Mouse (Mus musculus): Measurements from ENCODE around the gene Crnn.

The Crnn gene

DNA sequence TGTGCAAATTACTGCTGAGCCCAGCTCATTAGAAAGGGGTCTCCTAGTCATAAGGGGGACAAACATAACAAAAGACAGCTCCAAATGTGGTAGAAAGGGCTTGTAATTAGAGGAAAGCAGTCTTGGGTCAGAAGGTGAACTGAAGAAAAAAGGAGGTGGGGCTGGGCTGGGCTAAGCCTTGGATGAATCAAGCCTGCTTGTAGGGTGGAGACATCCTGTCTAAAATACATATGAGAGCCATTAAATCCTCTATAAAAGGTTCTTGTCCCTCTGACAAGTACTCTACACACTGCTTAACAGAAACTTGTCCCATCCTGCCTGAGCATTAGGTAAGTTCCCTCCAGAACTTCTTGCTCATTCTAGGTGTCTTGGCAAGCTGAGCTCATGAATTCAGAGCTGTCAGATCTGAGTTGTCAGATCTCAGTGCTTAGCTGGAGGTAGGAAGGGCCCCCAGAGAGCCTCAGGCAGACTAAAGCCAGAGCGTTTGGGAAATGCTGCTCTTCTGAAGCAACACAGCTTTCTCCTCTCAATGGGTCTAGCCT is at the start of gene Crnn:
Gene Crnn, plus strand, starts transcription at position 278 of the 542 bp plus-strand sequence.
- DNase-seq, result no peak

GRCm38 (mm10) chr3:93096447-93096846 is 48.1 kb upstream of the Crnn start:
- no peak for DNase-seq

- no peak for DNase-seq
Observed at GRCm38 (mm10) chr3:93111668-93112067, 32.9 kb upstream of the Crnn start.

- no peak for DNase-seq
Observed at GRCm38 (mm10) chr3:93114481-93114880, 30.1 kb upstream of the Crnn start.

DNA sequence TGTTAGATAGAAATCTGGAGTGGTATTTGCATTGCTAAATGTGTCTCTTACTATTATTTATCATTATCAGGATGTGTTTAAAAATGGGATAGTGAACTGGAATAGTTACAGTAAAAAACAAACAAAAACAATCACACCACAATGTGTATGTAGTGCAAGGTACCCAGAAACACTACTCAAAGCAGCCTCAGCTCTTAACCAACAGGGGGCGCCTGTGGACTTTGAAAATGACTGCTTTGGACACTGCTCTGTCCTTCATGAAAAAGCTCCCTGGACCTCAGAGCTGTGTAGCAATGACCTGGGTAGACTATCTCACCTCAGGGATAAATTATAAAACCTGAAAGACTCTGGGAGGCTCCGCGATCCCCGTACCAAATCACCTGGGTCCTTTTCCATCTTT is 25.5 kb upstream of the Crnn start:
- no peak for DNase-seq

GRCm38 (mm10) chr3:93128052-93128451 is 16.5 kb upstream of the Crnn start:
- DNase-seq, result no peak

DNA sequence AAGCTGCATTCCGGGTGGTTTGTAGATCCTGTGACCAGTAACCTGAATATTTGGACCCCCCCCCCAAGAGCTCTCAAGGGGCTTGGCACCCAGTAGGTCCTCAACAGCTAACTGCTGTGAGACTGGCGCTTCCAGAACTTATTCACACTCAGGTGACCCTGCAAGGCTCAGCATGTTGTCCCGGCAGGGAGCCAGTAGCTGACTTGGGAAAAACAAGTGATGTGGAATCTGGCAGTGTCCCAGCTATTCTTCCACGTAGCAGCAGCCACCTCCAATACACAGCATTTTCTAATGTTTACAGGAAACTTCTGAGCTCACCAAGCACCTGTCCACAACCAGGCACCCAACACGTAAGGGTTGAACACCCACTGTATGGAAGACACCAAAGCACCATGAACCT is 15.5 kb upstream of the Crnn start:
- no peak for DNase-seq

- DNase-seq, result peak in 1 of 2 experiments; percentile 5
Observed at GRCm38 (mm10) chr3:93130460-93130859, 14.1 kb upstream of the Crnn start.

DNA sequence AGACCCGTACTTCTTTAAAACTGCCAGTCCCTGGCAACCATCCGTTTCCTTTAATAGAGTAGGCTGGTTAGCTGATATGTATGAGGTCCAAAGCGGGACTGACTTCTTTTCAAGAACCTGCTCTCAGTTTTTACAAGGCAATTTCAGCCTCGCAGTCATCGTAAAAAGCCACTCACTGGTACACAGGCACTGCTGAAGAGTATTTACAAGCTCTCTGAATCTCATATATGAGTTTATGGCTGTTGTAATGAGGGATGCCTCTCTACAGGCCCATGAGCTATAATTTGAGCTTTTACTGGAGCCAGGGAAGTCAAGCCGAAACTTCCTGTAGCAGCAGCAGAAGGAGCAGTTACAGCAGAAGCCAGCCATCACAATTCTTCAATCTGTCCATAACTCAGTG is 17.9 kb downstream of the Crnn start:
- no peak for DNase-seq

- DNase-seq, result no peak
Observed at GRCm38 (mm10) chr3:93162996-93163592, 18.5 kb downstream of the Crnn start.

- DNase-seq, result no peak
Observed at GRCm38 (mm10) chr3:93180856-93181255, 36.3 kb downstream of the Crnn start.

DNA sequence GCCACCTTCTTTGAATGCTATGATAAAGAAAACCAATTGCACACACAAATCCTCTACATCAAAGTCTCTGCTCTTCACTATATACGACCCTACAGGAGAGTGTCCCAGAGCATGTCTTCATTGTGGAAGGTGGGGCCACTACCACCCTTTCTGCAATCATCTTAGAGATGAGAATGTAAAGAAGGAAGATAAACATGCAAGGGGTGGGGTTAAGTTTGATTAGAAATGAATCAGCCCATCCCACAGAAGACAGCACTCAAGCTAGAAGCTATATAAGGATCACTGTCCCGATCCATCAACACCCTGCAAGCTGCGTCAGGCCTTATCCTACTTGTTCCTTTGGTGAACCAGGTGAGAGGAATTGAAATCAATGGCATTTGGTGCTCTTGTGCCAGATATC is 52.4 kb downstream of the Crnn start, which contains the start of gene Flg2:
Gene Flg2, plus strand, starts transcription at position 301 of the 400 bp plus-strand sequence.
- DNase-seq, result no peak

Data from spleen, adult 18-20 months (tissue).